Mouse (Mus musculus): ENCODE measurements around the gene Lrrc4. TPM values are rescaled to one million over a fixed set of nuclear protein-coding genes. Genes with fewer than 3 reads are reported as not detected.

Gene Lrrc4
- polyA plus RNA-seq, 1 experiment from 2014 or later: 6.9 TPM

DNA sequence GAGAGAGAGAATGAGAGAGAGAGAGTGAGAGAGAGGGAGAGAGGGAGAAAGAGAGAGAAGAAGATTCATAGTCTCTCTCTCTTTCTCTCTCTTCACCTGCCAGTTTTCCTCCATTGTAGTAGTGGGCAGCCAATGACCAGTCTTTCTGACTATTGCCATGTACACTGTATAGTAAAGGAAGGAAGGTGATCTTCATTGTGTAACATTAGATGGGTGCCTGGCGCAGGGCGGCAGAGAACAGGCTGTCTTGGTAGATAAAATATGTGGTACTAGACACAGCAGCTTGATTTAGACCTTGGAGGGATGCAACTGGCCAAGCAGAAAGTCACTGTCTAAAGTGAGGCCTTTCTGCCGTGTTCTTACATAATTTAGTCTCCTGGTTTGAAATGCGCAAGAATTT, 216.7 kb downstream of the Lrrc4 start:
- H3K27ac ChIP-seq: no peak overlapping the region
- ATAC-seq (ENCODE audit: low FRiP score, low read depth): no peak
- no peak overlapping the region for H3K4me2 ChIP-seq (replicated peaks)
- H3K4me3 ChIP-seq: no peak overlapping the region
- no peaks in the 10 kb centered on the region for H3K9me3 ChIP-seq
- peaks cover 15% of the 10 kb centered on the region for H3K4me1 ChIP-seq
- no peaks in the 10 kb centered on the region for H3K27me3 ChIP-seq (replicated peaks)
- 84% methylated on average over 4 of the region's 4 CpGs for WGBS
- no peak overlapping the region for H3K9ac ChIP-seq
- H3K36me3 ChIP-seq: no peaks in the 10 kb centered on the region

DNA sequence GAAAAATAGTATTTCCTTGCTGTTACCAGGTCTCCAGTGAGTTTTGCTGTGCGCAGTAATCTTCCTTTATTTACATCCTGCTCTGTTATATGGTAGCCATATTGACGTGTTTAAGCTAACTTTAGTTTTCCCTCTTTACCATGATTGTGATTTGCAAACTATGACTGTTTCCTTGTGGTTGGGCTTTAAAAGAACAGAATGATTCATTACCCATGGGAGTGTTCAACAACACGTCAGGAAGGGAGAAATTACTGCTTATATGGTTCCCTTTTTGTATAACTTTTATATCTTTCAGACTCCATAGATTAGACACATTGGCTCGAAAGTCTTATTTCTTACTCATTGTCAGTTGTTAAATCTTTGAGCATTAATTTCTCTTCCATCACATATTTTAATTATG, 218.1 kb downstream of the Lrrc4 start:
- no peak overlapping the region for H3K27ac ChIP-seq
- H3K9ac ChIP-seq: no peak overlapping the region
- no peak overlapping the region for H3K4me2 ChIP-seq (replicated peaks)
- ATAC-seq (ENCODE audit: low FRiP score, low read depth): no peak
- no peaks in the 10 kb centered on the region for H3K9me3 ChIP-seq
- H3K27me3 ChIP-seq (replicated peaks): no peaks in the 10 kb centered on the region
- 76% methylated on average over 4 of the region's 4 CpGs for WGBS
- H3K4me1 ChIP-seq: peaks cover 8% of the 10 kb centered on the region
- H3K4me3 ChIP-seq: no peak overlapping the region
- H3K36me3 ChIP-seq: no peaks in the 10 kb centered on the region

Other genes with a start within 250 kb of the Lrrc4 start
- gene Lep, start 228.5 kb upstream of the Lrrc4 start, polyA plus RNA-seq (2016; fragmentation: Nextera tagmentation; extraction: Ambion mirVana): not detected in 2 replicates